Mouse (Mus musculus) forebrain, postnatal 0 days (tissue): ENCODE results near the gene Car15. TPM values are rescaled to one million over a fixed set of nuclear protein-coding genes. Genes with fewer than 3 reads are reported as not detected.

Source experiments
- ATAC-seq: fragments of 200-750 bp; cut with Nextera tagmentation; 2 replicates; pipeline ENCODE4 v1.8.0; 2017; ENCODE audit warnings: mild to moderate bottlenecking, moderate library complexity
- DNase-seq: peaks from one replicate; pipeline ENCODE4 v3.0.0-alpha.2; 2015
- H3K27ac ChIP-seq: fragments of 300-500 bp; sonication (generic); 2 replicates; pipeline ENCODE4 v1.5.1; 2014; ENCODE audit warnings: low read depth, mild to moderate bottlenecking, antibody characterized with exemption, low read length, moderate library complexity, mixed read lengths
- H3K27me3 ChIP-seq: fragments of 300-500 bp; sonication (generic); 2 replicates; pipeline ENCODE4 v1.6.1; 2014; ENCODE audit warnings: mild to moderate bottlenecking, low read length, mixed read lengths; ENCODE audit not compliant: insufficient read depth
- H3K36me3 ChIP-seq: fragments of 300-500 bp; sonication (generic); 2 replicates; pipeline ENCODE4 v1.6.1; 2014; ENCODE audit warnings: mild to moderate bottlenecking, moderate library complexity; ENCODE audit not compliant: insufficient read depth
- H3K4me1 ChIP-seq: fragments of 300-500 bp; sonication (generic); 2 replicates; pipeline ENCODE4 v1.6.1; 2014; ENCODE audit warnings: antibody characterized with exemption; ENCODE audit not compliant: insufficient read depth
- H3K4me2 ChIP-seq: fragments of 300-500 bp; sonication (generic); 2 replicates; pipeline ENCODE4 v1.6.1; 2014; ENCODE audit warnings: low read depth, mild to moderate bottlenecking, moderate library complexity
- H3K4me3 ChIP-seq: fragments of 300-500 bp; sonication (generic); 2 replicates; pipeline ENCODE4 v1.5.1; 2014; ENCODE audit warnings: low read depth, low read length, mixed read lengths
- H3K9ac ChIP-seq: fragments of 300-500 bp; sonication (generic); 2 replicates; pipeline ENCODE4 v1.6.1; 2014; ENCODE audit warnings: mild to moderate bottlenecking
- H3K9me3 ChIP-seq: fragments of 300-500 bp; sonication (generic); 2 replicates; pipeline ENCODE4 v1.6.1; 2016; ENCODE audit warnings: low read length
- CTCF ChIP-seq: sonication (generic); IDR thresholded peaks from 2 replicates; pipeline ENCODE4 v1.5.1; 2016; ENCODE audit warnings: antibody characterized with exemption, control low read depth, low read depth
- WGBS: fragments of 180-500 bp; shearing (Covaris S2); extraction: QIAGEN DNeasy Blood & Tissue Kit; methylation state at CpG from one replicate; pipeline ENCODE4 v1.1.7; 2014; 5-methylcytosine and 5-hydroxymethylcytosine counted together
- polyA plus RNA-seq: library from polyadenylated mRNA; unstranded; fragments of >200 nt; fragmentation: Nextera tagmentation; extraction: Ambion mirVana; gene quantifications from 2 replicates; pipeline ENCODE4 v1.2.1, GENCODE M21; 2015
- total RNA-seq: library from RNA; depleted of rRNA; stranded (reverse); fragments of >200 nt; gene quantifications from 2 replicates; pipeline ENCODE4 v1.2.3, GENCODE M21; 2014; rRNA removed

Car15 gene
- total and polyA plus RNA-seq, 2 experiments from 2014 or later, result 1.9 to 4.2 TPM

DNA sequence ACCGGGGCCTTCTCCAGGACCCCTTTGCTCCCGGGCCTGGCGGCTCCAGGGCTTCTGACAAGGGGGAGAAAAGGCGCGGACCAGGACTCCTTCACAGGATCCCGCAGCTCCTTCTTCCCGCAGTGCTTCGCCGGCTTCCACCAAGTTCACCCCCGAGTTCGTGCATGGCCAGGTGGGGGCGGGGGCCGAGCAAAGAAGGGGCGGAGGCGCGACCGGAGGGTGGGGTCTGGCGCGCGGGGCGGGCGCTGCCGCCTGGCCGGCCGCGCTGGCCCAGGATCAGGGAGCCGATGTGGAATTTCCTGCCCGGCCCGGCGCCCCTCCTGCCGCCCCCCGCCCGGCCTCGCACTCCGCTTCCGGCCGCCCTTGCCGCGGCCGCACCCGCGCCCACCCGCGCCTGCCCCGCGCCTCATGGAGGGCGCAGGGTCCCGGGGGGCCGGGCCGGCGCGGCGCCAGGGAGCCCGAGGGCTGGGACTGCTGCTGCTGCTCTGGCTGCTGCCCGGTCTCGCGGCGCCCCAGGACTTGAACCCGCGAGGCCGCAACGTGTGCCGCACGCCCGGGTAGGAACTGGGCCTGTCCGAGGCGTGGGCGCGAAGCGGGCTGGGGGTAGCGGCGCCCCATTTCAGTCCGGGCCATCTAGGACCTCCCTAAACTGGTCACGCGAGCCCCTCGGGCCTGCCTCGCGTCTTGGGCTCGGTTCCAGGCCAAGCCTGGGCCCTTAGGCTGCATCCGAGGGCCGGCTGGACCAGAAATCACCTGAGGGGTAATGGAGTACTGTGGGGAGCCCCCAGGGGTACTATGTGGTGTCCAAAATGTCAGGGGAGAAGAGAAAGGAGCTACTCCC, 41.0 kb downstream of the Car15 start, which contains the start of gene Scarf2:
Gene Scarf2 (plus strand): TSS at position 312 of the 841 bp plus-strand sequence.
- Histone ChIP-seq H3K9ac (peak within 1 kb of the TSS; percentile 47), H3K4me2 (peak within 1 kb of the TSS; percentile 90)
- WGBS, result 2% methylated on average over 49 of the region's 81 CpGs

DNA sequence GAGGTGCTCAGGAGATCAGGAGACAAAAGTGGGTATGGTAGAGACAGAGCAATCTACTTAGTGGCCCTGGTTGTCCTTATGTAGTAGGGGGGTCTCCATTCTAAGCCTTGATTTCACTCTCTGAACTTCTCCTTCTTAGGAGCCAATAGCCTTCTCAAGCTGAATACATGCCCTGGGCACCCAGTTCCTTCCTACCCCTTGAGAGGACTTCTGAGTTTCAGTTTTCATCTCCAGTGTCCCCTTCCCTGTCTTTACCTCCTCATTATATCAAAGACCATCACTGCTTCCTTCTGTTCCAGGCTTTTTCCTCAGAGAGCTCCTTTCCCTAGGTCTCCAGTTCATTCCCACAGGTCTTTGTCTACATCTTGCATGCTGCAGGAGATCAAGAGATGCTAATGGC, 41.6 kb downstream of the Car15 start:
- no peak overlapping the region for H3K27ac ChIP-seq
- peaks cover 37% of the 10 kb centered on the region for H3K27me3 ChIP-seq
- no peak for DNase-seq
- no peak for TF ChIP-seq CTCF
- H3K4me2 ChIP-seq, result peak overlapping the region; percentile 90
- H3K36me3 ChIP-seq, result peaks cover 18% of the 10 kb centered on the region
- no peak for ATAC-seq
- 0 out of 2 replicates have a peak, but pooled peaks cover 3% of the 10 kb centered on the region for H3K4me1 ChIP-seq
- H3K4me3 ChIP-seq, result peak overlapping the region; percentile 41
- H3K9ac ChIP-seq, result peak overlapping the region; percentile 47; the same call in 1 of the 2 replicates
- H3K9me3 ChIP-seq, result no peaks in the 10 kb centered on the region

More for the DNA sequence above, 41.0 kb downstream of the Car15 start, which contains the start of gene Scarf2:
- H3K4me1 ChIP-seq, result 0 out of 2 replicates have a peak, but pooled peaks cover 3% of the 10 kb centered on the region
- no peak for DNase-seq
- H3K36me3 ChIP-seq, result peaks cover 12% of the 10 kb centered on the region
- peak within 1 kb of the TSS; percentile 41 for H3K4me3 ChIP-seq
- no peaks in the 10 kb centered on the region for H3K9me3 ChIP-seq
- H3K27me3 ChIP-seq, result peaks cover 44% of the 10 kb centered on the region
- ATAC-seq, result peak; percentile 30; the same call in 1 of the 2 replicates
- no peak for TF ChIP-seq CTCF
- H3K27ac ChIP-seq, result no peak within 1 kb of the TSS

DNA sequence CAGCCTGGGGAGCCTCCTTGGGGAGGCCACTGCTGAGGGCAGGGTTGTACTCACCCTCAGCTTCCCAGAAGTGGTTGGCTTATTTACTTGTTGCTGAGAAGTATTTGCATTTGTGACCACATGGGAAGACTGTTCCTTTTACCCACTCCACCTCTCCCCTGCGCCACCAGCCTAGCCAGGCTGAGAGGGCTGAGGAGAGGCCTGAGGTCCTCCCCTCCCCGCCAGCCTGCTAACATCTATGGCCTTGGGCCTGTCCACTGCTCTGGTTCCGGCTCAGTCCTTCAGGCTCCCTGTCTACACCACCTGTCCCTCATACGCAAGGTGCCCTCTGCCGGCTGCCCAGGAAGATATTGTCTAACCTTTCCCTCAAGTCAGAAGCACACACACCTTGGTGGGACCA, 42.5 kb downstream of the Car15 start:
- Histone ChIP-seq H3K27ac (no peak overlapping the region), H3K36me3 (peaks cover 27% of the 10 kb centered on the region), H3K27me3 (peaks cover 29% of the 10 kb centered on the region), H3K4me3 (no peak overlapping the region), H3K9ac (no peak overlapping the region), H3K4me2 (no peak overlapping the region), H3K4me1 (0 out of 2 replicates have a peak, but pooled peaks cover 3% of the 10 kb centered on the region), H3K9me3 (no peaks in the 10 kb centered on the region)
- DNase-seq (no peak), ATAC-seq (no peak)
- 68% methylated on average over 5 of the region's 5 CpGs for WGBS
- TF ChIP-seq CTCF, result no peak

DNA sequence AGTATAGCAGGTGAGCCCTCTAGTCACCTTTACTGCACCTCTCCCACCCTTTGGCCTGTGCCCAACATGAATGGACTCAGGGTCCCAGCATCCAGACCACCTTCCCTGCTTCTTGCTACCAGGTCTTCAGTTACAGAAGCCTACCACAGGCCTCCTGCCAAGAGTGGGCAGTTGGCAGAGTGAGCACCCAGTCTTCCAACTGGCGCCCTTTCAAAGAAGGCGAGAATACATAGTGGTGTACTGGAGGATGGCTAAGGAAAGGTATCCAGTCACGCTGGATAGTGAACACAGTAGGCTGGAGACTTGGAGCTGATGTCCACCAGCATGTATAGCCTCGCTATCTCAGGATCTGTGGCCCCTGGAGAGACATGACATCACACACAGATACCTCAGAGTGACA, 44.1 kb downstream of the Car15 start:
- Histone ChIP-seq H3K27me3 (peaks cover 19% of the 10 kb centered on the region), H3K27ac (no peak overlapping the region), H3K9me3 (no peaks in the 10 kb centered on the region), H3K4me1 (0 out of 2 replicates have a peak, but pooled peaks cover 3% of the 10 kb centered on the region), H3K4me2 (no peak overlapping the region), H3K36me3 (peaks cover 40% of the 10 kb centered on the region), H3K9ac (no peak overlapping the region), H3K4me3 (no peak overlapping the region)
- no peak for TF ChIP-seq CTCF
- WGBS, result 79% methylated on average over 4 of the region's 4 CpGs
- DNase-seq (no peak), ATAC-seq (no peak)

DNA sequence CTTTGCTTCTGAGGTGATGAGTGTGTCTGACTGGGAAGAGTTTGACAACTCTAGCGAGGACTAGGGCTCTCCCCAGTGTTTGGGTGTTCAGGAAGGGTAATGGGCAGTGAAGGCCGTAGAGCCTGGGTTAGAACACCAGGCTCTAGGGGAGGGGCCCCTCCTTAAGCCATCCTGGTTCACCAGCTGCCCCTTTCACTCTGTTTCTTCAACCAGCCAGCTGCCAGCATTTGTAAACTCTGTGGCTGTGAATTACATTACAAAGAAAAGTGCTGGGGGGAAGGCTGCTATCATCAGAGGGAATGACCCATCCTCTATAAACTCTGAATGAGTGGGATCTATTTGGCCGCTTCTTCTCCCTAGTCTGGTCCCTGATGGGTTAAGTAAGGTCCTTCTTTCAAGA, 45.4 kb downstream of the Car15 start:
- ATAC-seq, result no peak

DNA sequence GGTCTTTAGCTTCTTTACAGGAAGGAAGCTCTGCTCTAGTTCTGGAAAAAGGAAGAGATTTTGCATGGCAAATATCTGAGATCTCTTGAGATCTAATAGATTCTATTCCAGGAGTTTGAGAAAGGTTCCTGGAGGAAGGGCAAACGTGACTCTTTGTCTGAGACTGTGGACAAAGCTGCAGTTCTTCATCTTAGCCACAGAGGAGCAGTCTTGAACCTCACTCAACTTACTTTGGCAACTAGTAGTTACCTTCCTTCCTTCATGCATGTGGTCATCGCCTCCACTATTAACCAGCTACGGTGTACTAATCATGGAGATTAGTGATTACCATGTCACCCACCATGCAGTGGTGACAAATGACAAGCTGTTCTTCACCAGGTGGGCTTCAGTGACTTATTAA, 52.8 kb downstream of the Car15 start:
- peak; percentile 55 for TF ChIP-seq CTCF
- peaks cover 79% of the 10 kb centered on the region for H3K36me3 ChIP-seq
- H3K4me1 ChIP-seq, result no peaks in the 10 kb centered on the region
- no peak overlapping the region for H3K27ac ChIP-seq
- ATAC-seq (0 out of 2 replicates have a peak, but pooled peaks have one; percentile 42), DNase-seq (no peak)
- H3K27me3 ChIP-seq, result no peaks in the 10 kb centered on the region
- no peak overlapping the region for H3K9ac ChIP-seq
- H3K4me2 ChIP-seq, result no peak overlapping the region
- WGBS, result 52% methylated on average over 3 of the region's 3 CpGs
- no peak overlapping the region for H3K4me3 ChIP-seq
- no peaks in the 10 kb centered on the region for H3K9me3 ChIP-seq

More for the DNA sequence above, 45.4 kb downstream of the Car15 start:
- Histone ChIP-seq H3K27ac (no peak overlapping the region), H3K4me2 (no peak overlapping the region), H3K36me3 (peaks cover 51% of the 10 kb centered on the region), H3K9ac (no peak overlapping the region), H3K27me3 (peaks cover 13% of the 10 kb centered on the region), H3K9me3 (no peaks in the 10 kb centered on the region), H3K4me1 (0 out of 2 replicates have a peak, but pooled peaks cover 3% of the 10 kb centered on the region), H3K4me3 (no peak overlapping the region)
- no peak for TF ChIP-seq CTCF
- WGBS, result 77% methylated on average over 3 of the region's 3 CpGs
- no peak for DNase-seq

Other genes with a start within 250 kb of the Car15 start
- gene Smpd4, start 219.0 kb downstream of the Car15 start, total RNA-seq, result 41.4 and 48.3 TPM in 2 replicates
- 25.3 and 26.2 TPM in 2 replicates for gene Smpd4, start 219.0 kb downstream of the Car15 start, polyA plus RNA-seq
- gene Ccdc74a, start 191.9 kb downstream of the Car15 start, total RNA-seq, result 19.6 and 22.6 TPM in 2 replicates
- 25.2 and 33.9 TPM in 2 replicates for gene Ccdc74a, start 191.9 kb downstream of the Car15 start, polyA plus RNA-seq
- 45.6 and 48.5 TPM in 2 replicates for gene Med15, start 105.5 kb downstream of the Car15 start, total RNA-seq
- 40.9 and 46.9 TPM in 2 replicates for gene Med15, start 105.5 kb downstream of the Car15 start, polyA plus RNA-seq
- gene Klhl22, start 78.7 kb downstream of the Car15 start, total RNA-seq, result 117 and 162 TPM in 2 replicates
- 69.6 and 73.8 TPM in 2 replicates for gene Klhl22, start 78.7 kb downstream of the Car15 start, polyA plus RNA-seq
- 6.2 and 10.6 TPM in 2 replicates for gene Scarf2, start 41.1 kb downstream of the Car15 start, total RNA-seq
- gene Scarf2, start 41.1 kb downstream of the Car15 start, polyA plus RNA-seq, result 1.9 and 2.1 TPM in 2 replicates
- 4.5 and 5.9 TPM in 2 replicates for gene B830017H08Rik, start 5.2 kb downstream of the Car15 start, total RNA-seq
- gene B830017H08Rik, start 5.2 kb downstream of the Car15 start, polyA plus RNA-seq, result 6.8 TPM in 2 replicates
- 0.76 and 2.1 TPM in 2 replicates for gene Gm20518, start 53.3 kb upstream of the Car15 start, total RNA-seq
- gene Gm20518, start 53.3 kb upstream of the Car15 start, polyA plus RNA-seq, result 0.05 and 0.07 TPM in 2 replicates
- gene Tssk1, start 55.9 kb upstream of the Car15 start, total RNA-seq, result 0.08 TPM in 1 of 2 replicates, not detected in the other
- gene Tssk1, start 55.9 kb upstream of the Car15 start, polyA plus RNA-seq, result 0.05 TPM in 1 of 2 replicates, not detected in the other
- 97.7 and 139 TPM in 2 replicates for gene Dgcr2, start 60.2 kb upstream of the Car15 start, total RNA-seq
- 73.7 and 90.7 TPM in 2 replicates for gene Dgcr2, start 60.2 kb upstream of the Car15 start, polyA plus RNA-seq
- not detected in 2 replicates for gene Tssk2, start 60.3 kb upstream of the Car15 start, total RNA-seq
- gene Tssk2, start 60.3 kb upstream of the Car15 start, polyA plus RNA-seq, result not detected in 2 replicates
- gene Ess2, start 73.0 kb upstream of the Car15 start, total RNA-seq, result 50.4 and 50.5 TPM in 2 replicates
- gene Ess2, start 73.0 kb upstream of the Car15 start, polyA plus RNA-seq, result 41.5 and 46.2 TPM in 2 replicates
- not detected in 2 replicates for gene Gsc2, start 76.7 kb upstream of the Car15 start, total RNA-seq
- not detected in 2 replicates for gene Gsc2, start 76.7 kb upstream of the Car15 start, polyA plus RNA-seq
- gene Slc25a1, start 89.9 kb upstream of the Car15 start, total RNA-seq, result 150 and 158 TPM in 2 replicates
- gene Slc25a1, start 89.9 kb upstream of the Car15 start, polyA plus RNA-seq, result 143 and 146 TPM in 2 replicates
- not detected in 2 replicates for gene Vpreb2, start 142.1 kb upstream of the Car15 start, total RNA-seq
- gene Vpreb2, start 142.1 kb upstream of the Car15 start, polyA plus RNA-seq, result not detected in 2 replicates
- gene Dgcr6, start 214.5 kb upstream of the Car15 start, total RNA-seq, result 64.2 and 66.9 TPM in 2 replicates
- gene Dgcr6, start 214.5 kb upstream of the Car15 start, polyA plus RNA-seq, result 171 and 177 TPM in 2 replicates